Mouse (Mus musculus) lung, adult 2 months (tissue): ENCODE results near the gene Adamts18. TPM values are rescaled to one million over a fixed set of nuclear protein-coding genes. Genes with fewer than 3 reads are reported as not detected.

ENCODE experiments used
- DNase-seq: peaks from one replicate; pipeline ENCODE4 v3.0.0; 2022
- H3K4me1 ChIP-seq: fragments of 200-500 bp; 2 replicates; pipeline ENCODE4 v1.6.1; 2011; ENCODE audit warnings: low read length; ENCODE audit not compliant: control insufficient read depth, insufficient read depth
- H3K4me3 ChIP-seq: fragments of 200-500 bp; replicated peaks from 2 replicates; pipeline ENCODE3; 2011; ENCODE audit warnings: low read depth, mild to moderate bottlenecking, control low read depth, low read length; ENCODE audit errors: extremely low read depth
- CTCF ChIP-seq: fragments of 200-500 bp; IDR thresholded peaks from 2 replicates; pipeline ENCODE4 v1.5.1; 2011; ENCODE audit warnings: mild to moderate bottlenecking, low read length, control low read depth; ENCODE audit not compliant: insufficient read depth
- POLR2A ChIP-seq: fragments of 200-500 bp; IDR thresholded peaks from 2 replicates; pipeline ENCODE4 v1.6.1; 2011; ENCODE audit warnings: low read depth, mild to moderate bottlenecking, control low read depth, low read length, borderline replicate concordance; ENCODE audit errors: extremely low read depth
- WGBS: fragments of 180-500 bp; shearing (Covaris S2); methylation state at CpG from one replicate; pipeline ENCODE4 v1.1.7; 2018; 5-methylcytosine and 5-hydroxymethylcytosine counted together
- polyA plus RNA-seq: library from polyadenylated mRNA; depleted of rRNA; stranded (reverse); fragments of >200 nt; gene quantifications from 2 replicates; pipeline ENCODE4 v1.2.3, GENCODE M21; 2012

Adamts18 gene
- polyA plus RNA-seq, 1 experiment = not detected

GRCm38 (mm10) chr8:113866530-113866929 lies 18.0 kb upstream of the Adamts18 start:
- 74% methylated on average over 4 of the region's 4 CpGs for WGBS
- no peak for TF ChIP-seq CTCF
- TF ChIP-seq POLR2A = no peak
- DNase-seq = no peak
- Histone ChIP-seq H3K4me3 (no peak overlapping the region), H3K4me1 (no peaks in the 10 kb centered on the region)

- Histone ChIP-seq H3K4me3 (no peak overlapping the region), H3K4me1 (no peaks in the 10 kb centered on the region)
- TF ChIP-seq POLR2A (no peak), CTCF (no peak)
- no peak for DNase-seq
- WGBS = 67% methylated on average over 13 of the region's 13 CpGs
Measured at GRCm38 (mm10) chr8:113865326-113866093, 17.0 kb upstream of the Adamts18 start.

GRCm38 (mm10) chr8:113859890-113860683 lies 11.5 kb upstream of the Adamts18 start:
- TF ChIP-seq POLR2A (no peak), CTCF (no peak)
- no peak for DNase-seq
- Histone ChIP-seq H3K4me3 (no peak overlapping the region), H3K4me1 (no peaks in the 10 kb centered on the region)
- WGBS = 83% methylated on average over 12 of the region's 12 CpGs

DNA sequence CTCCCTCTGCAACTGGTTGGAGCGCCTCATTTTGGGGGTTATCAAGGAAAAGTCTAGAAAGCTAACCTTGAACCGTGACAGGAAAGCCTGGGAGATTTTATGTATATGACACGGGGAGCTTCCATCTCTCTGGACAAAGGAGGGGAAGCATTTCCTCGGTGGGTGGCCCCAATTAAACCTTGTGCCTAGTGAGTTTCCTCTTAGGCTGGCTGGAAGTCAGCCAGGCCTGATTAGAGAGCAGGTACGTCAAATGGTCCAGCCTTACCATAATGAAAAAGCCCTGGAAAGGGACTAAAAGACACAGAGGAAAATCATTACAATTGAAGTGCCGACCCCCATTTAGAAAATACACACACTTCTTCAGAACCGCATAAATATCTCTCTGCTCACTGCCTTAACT lies 10.3 kb upstream of the Adamts18 start:
- WGBS = 51% methylated on average over 7 of the region's 7 CpGs
- Histone ChIP-seq H3K4me1 (no peaks in the 10 kb centered on the region), H3K4me3 (no peak overlapping the region)
- no peak for TF ChIP-seq CTCF
- TF ChIP-seq POLR2A = no peak
- DNase-seq = no peak

GRCm38 (mm10) chr8:113854622-113855293 lies 6.2 kb upstream of the Adamts18 start:
- no peaks in the 10 kb centered on the region for H3K4me1 ChIP-seq
- 80% methylated on average over 8 of the region's 8 CpGs for WGBS
- no peak overlapping the region for H3K4me3 ChIP-seq
- DNase-seq = no peak
- TF ChIP-seq POLR2A (no peak), CTCF (no peak)

- DNase-seq = no peak
- 72% methylated on average over 4 of the region's 4 CpGs for WGBS
- no peak overlapping the region for H3K4me3 ChIP-seq
- TF ChIP-seq CTCF (no peak), POLR2A (no peak)
- H3K4me1 ChIP-seq = no peaks in the 10 kb centered on the region
Measured at GRCm38 (mm10) chr8:113853714-113854113, 5.2 kb upstream of the Adamts18 start.

- TF ChIP-seq CTCF (peak; percentile 35; the same call in 1 of the 2 replicates), POLR2A (no peak)
- H3K4me1 ChIP-seq = peaks cover 2% of the 10 kb centered on the region; the same call in 1 of the 2 replicates
- DNase-seq = no peak
- H3K4me3 ChIP-seq = no peak overlapping the region
- WGBS = 48% methylated on average over 4 of the region's 4 CpGs
Measured at GRCm38 (mm10) chr8:113851655-113852054, 3.1 kb upstream of the Adamts18 start.

- 1% methylated on average over 49 of the region's 50 CpGs for WGBS
- DNase-seq = no peak
- peaks cover 2% of the 10 kb centered on the region; the same call in 1 of the 2 replicates for H3K4me1 ChIP-seq
- H3K4me3 ChIP-seq = no peak overlapping the region
- TF ChIP-seq POLR2A (no peak), CTCF (no peak)
Measured at GRCm38 (mm10) chr8:113848081-113848652, 371 bp downstream of the Adamts18 start.

DNA sequence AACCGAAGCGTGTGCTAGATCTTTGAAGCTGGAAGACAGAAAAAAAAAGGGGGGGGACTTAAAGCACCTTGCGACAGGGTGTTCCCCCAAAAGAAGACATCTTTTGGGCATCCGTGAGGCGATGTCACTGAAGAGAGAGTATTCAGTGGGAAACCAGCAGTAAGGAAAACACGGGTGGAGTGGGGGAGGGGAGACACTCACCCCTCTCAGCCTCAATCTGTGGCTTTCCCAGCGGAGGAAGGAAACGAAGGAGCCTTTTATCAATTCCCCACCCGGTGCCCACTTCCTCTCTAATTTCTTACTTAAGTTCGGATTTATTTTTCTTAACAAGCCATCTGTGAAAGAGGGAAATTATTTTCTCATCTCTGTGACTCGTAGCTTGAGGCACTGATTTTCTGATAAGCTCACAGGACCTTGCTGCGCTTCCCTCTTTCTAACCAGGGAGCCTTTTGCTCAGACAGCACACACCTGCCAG lies 895 bp downstream of the Adamts18 start:
- H3K4me3 ChIP-seq = no peak overlapping the region

More for the DNA sequence above, 895 bp downstream of the Adamts18 start:
- no peak for TF ChIP-seq CTCF
- no peak for TF ChIP-seq POLR2A
- H3K4me1 ChIP-seq = peaks cover 2% of the 10 kb centered on the region; the same call in 1 of the 2 replicates
- no peak for DNase-seq
- 22% methylated on average over 12 of the region's 12 CpGs for WGBS
